Mouse (Mus musculus): ENCODE measurements around the gene Pkig. TPM values are rescaled to one million over a fixed set of nuclear protein-coding genes. Genes with fewer than 3 reads are reported as not detected.

The Pkig gene
- total RNA-seq, 2 experiments from 2014 or later = 86.6 to 93.5 TPM

DNA sequence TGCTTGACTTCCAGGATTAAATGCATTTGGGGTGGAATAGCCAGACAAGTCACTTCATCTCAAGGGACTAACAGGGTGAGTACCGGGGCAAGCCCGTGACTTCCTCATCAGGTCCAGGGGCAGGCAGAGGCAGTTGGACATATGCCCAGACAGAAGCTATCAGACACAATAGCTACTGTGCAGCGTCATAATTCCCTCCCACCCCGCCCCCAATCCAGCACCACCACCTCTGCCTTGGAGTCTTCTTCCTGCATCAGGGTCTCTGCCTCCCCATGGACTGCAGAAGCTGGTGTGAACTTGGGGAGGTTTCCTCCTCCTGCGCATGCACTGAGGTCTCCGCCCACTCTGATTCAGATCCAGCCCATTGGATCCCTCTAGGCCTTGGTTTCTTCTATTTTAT is 77.8 kb downstream of the Pkig start:
- ATAC-seq (replicated peaks; ENCODE audit: low FRiP score, poor library complexity, severe bottlenecking) = no peak

DNA sequence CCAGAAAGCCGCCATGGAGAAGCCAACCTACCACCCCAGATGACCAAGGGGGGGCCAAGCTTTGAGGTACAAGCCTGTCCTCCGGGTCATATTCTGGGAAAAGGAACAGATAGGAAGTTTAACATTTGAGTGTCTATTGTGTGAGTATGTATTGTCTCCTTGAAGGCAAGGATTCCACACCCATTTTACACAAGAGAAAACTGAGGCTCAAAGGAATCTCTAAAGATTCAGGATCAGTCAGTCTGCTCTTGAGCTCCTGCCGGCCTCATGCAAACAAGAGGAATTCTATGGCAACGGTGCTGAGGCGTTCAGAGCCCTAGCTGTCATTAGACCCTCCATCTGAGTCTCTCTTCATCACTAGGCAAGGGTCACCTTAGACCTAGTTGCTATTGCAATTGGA is 84.5 kb downstream of the Pkig start:
- no peak for ATAC-seq (replicated peaks; ENCODE audit: low FRiP score, poor library complexity, severe bottlenecking)

DNA sequence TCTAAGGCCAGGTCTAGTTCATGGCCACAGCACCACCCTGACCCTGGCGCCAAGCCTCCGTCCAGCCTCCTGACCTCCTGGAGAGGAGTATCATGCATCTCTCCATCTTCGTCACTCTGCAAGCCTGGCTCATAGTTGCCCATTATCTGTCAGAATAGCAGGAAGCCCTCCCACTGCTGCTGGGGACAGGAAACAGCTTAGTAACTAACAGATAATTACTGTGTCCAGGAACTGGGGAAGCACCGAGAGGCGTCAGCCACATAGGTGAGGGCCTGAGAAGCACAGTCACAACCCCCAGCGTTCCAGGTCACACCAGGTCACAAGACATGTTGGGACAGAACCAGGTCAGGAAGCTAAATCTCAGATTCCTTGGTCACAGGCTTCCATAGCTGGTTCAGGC is 85.2 kb downstream of the Pkig start:
- ATAC-seq (replicated peaks; ENCODE audit: low FRiP score, poor library complexity, severe bottlenecking) = no peak

DNA sequence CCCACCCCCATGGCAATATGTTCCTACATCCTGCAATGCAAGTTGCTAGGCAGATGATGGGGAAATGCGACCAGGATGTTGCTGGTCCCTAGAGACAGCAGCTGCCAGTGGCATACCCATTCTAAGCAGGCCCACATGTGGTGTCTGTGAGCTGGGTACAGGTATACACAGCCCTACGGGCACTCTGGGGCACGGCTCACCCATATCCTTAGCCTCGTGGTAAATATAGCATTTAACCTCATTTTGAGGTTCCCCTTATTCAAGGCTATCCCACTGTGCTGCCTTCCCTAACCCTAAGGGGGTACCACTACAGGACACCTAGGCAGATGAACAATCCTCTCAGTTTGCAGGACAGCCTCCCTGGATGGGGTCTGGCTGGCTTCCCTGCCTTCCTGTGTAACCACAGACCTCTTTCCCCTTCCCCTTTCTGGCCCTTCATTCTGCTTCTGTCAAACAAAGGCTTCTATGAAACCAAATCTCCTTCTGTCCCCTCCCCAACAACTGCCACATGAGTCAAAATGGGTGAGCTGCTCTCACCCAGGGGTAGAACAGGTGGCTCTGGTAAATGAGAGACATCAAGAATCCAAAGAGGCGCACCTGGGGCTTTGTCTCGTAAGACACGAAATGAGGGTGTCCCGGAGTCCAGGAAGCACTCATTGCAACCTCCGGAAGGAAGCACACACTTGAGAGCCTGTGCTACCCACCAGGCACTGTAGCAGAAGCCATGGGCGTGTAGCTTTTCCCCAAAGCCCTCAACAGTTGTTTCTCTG is 86.8 kb downstream of the Pkig start:
- no peak for ATAC-seq (replicated peaks; ENCODE audit: low FRiP score, poor library complexity, severe bottlenecking)

DNA sequence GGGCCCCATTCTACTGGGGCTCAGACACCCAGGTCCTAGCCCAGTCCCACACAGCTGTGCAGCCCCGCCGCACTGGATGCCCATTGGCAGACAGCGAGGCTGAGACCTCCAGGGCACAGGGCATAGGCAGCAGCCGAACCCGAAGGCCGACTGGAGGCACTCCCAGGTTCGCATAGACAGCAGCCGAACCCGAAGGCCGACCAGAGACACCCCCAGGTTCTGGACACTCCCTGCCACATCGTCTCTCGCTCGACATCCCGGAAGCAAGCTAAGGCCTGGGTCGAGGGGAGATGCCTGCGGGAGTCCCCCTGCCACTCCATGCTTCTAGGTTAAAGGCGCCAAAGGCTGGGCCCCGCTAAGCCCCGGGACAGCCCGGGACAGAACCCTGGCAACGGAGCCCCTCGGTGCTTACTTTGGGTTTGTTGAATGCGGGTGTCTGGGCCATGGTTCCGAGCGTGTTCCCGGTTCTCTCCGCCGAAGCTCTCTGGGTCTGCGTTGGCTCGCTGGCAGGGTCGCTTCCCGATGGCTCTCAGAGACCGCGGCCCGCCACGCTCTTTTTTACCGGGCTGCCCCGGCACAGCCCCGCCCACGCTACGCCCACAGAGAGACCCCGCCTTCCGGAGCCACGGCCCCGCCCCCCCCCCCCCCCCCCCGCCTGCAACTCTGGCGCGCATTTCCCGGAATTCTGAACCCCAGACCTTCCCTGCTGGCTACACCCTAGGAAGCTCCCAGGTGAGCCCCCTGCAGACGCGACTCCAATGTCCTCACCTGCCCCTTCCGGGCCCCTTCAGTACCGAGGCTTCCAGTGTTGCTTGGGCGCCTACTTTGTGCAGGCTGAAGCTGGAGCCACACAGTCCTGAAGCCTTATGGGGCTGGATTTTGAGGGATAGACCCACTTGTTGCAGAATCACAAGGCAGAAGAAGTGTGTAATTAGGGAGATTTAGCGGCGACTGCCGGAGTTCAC is 91.7 kb downstream of the Pkig start, which contains the start of gene Ada:
TSS of gene Ada (minus strand) at position 593 of the 965 bp plus-strand sequence.
- ATAC-seq (replicated peaks; ENCODE audit: low FRiP score, poor library complexity, severe bottlenecking) = 0 out of 2 replicates have a peak, but pooled peaks have one; percentile 52

DNA sequence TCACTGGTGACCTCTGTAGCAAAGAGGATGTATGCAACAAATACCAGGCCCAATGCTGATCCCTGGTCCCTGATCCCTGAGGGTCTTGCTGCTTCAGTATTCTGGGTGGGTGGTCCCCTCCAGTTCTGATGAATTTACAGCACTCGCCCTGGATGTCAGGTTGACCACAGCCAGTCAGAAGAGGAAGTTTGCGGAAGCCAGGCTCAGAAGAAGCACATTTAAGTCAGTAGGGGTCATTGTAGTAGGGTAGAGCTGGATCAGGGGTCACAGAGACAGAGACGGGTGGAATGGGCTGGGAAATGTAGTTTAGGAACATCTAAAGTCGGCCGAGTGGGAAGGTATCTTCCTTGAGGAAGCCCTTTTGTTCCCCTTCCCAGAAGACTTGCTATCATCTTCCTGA is 96.0 kb downstream of the Pkig start:
- no peak for ATAC-seq (replicated peaks; ENCODE audit: low FRiP score, poor library complexity, severe bottlenecking)

DNA sequence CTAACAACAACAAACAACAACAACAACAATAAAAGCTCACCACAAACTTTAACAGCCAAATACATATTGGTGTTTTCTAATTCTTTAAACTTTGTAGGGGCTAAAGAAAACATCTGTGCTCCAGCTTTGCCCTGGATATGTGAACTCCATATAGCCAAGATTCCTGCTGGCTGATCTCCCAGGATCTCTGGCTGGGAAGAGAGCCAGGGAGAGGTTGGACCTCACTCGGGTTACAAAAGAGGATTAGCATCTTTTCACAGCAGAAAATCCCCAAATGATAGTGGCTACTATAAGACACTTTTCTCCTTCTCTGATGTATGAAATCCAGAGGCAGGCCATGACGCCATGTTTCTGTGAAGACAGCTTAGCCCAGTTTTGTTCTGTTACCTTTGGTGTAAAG is 98.5 kb downstream of the Pkig start:
- no peak for ATAC-seq (replicated peaks; ENCODE audit: low FRiP score, poor library complexity, severe bottlenecking)

DNA sequence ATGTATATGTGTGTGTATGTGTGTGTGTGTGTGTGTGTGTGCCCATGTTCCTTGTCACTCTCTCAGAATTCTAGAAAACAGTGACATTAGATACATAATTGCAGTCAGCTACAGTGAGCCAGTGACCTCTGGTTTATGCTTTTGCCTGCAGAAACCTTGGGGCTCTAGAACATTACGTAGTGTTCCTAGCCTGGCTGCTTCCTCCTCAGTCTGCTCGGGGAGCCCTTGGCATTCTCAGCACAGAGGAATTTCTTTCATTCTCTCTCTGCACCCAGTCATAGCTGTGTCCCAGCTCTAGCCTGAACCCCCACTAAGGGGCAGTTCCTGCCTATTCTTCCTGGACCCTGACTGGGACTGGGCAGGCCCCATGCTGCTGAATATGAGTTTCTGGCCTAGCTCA is 100.0 kb downstream of the Pkig start:
- no peak for ATAC-seq (replicated peaks; ENCODE audit: low FRiP score, poor library complexity, severe bottlenecking)

DNA sequence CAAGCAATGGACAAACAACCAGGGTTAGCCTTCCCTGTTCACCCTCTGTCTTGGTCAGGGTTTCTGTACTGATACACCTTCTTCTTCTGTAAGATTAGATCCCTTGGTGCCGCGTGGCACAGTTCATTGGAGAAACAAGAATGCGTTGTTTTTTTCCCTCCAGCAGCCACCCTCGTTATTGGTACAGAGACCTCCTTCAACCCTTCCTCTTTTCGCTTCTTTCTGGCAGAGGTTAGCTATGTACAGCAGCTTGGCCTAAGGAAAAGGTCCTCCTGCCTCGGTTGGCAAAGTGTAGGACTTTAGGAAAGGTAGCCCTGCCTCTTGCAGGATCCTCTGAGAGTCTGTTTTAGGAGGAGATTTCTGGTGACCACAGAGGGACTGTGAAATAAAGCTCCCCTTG is 102.4 kb downstream of the Pkig start:
- no peak for ATAC-seq (replicated peaks; ENCODE audit: low FRiP score, poor library complexity, severe bottlenecking)

DNA sequence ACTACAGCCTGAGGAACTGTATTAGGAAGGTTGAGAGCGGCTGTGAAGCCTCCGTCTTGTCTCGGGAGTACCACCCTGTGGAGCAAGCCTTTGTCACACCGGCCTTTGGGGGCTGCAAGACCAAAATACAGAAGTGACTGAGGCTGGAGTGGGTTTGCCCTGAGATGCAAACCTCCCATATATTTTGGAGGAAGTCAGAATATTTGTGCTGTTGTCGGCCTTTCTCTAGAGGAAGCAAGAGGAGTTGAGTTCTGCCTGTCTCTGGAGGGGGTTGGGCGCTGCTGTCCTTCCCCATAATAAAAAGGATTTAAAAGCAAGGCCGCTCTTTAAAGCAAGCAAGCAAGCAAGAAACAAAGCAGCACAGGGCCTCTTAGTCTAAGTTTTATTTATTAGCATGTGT is 103.2 kb downstream of the Pkig start:
- no peak for ATAC-seq (replicated peaks; ENCODE audit: low FRiP score, poor library complexity, severe bottlenecking)

DNA sequence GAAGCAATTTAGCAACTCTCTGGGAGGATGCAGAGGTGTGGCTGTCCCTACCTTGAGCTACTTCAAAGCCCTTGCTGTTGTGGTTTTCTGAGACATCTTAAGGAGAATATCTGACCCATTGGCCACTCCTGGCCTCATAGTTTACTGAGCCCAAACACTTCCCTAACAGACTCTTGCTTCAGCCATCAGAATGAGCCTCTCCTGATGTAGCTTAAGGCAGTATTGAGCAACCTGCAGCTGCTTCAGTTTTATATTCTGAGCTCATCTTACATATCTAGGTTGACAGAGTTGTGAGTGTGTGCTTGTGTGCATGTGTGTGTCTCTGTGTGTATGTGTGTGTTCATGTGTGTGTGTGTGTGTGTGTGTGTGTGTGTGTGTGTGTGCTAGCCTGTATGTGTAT is 108.1 kb downstream of the Pkig start:
- ATAC-seq (replicated peaks; ENCODE audit: low FRiP score, poor library complexity, severe bottlenecking) = no peak

DNA sequence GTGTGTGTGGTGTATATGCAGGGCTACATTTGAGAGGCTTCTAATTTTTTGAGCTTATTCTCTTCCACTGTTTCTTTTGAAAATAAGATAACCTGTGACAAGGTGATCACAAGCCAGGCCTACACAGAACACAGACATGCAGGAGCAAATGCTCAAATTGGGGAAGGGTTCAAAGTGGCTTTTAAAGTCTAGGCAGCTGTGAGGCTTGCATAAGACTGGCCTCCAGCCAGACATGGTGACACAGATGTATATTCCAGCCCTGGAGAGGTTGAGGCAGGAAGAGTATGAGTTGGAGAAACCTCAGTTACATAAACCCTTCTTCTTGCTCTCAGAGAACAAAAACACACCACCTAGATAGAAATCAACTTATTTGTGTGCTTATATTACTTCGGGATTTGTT is 108.7 kb downstream of the Pkig start:
- ATAC-seq (replicated peaks; ENCODE audit: low FRiP score, poor library complexity, severe bottlenecking) = no peak

DNA sequence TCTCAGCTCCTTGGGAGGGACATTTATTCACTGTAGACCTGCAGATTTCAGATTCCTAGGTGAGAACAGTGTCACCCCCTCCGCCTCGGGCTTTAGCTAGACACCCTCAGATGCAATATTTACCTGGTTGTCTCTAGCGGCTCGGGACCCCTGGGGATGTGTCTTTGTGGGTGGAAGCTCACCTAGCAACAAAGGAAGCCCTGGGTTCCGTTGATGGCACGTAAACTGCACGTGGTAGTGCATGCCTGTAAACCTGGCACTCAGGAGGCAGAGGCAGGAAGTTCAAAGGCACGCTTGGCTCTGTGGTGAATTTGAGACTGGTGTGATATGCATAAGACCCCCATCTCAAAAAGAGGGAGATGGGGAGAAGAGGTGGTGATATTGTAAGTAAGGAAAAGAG is 112.5 kb downstream of the Pkig start:
- no peak for ATAC-seq (replicated peaks; ENCODE audit: low FRiP score, poor library complexity, severe bottlenecking)

Other genes starting within 250 kb of the Pkig start
- gene Oser1, start 233.7 kb upstream of the Pkig start, total RNA-seq (2015; ENCODE audit: low replicate concordance) = 46.1 and 53.7 TPM in 2 replicates
- gene Oser1, start 233.7 kb upstream of the Pkig start, total RNA-seq (2017; ENCODE audit: low replicate concordance) = 18.8 and 32.0 TPM in 2 replicates
- not detected in 2 replicates for gene Gdap1l1, start 219.9 kb upstream of the Pkig start, total RNA-seq (2015; ENCODE audit: low replicate concordance)
- not detected in 2 replicates for gene Gdap1l1, start 219.9 kb upstream of the Pkig start, total RNA-seq (2017; ENCODE audit: low replicate concordance)
- gene Fitm2, start 185.8 kb upstream of the Pkig start, total RNA-seq (2015; ENCODE audit: low replicate concordance) = 1.1 TPM in 1 of 2 replicates, not detected in the other
- gene Fitm2, start 185.8 kb upstream of the Pkig start, total RNA-seq (2017; ENCODE audit: low replicate concordance) = 0.26 and 1.7 TPM in 2 replicates
- gene R3hdml, start 166.1 kb upstream of the Pkig start, total RNA-seq (2015; ENCODE audit: low replicate concordance) = not detected in 2 replicates
- gene R3hdml, start 166.1 kb upstream of the Pkig start, total RNA-seq (2017; ENCODE audit: low replicate concordance) = not detected in 2 replicates
- gene Hnf4a, start 151.6 kb upstream of the Pkig start, total RNA-seq (2015; ENCODE audit: low replicate concordance) = not detected in 2 replicates
- gene Hnf4a, start 151.6 kb upstream of the Pkig start, total RNA-seq (2017; ENCODE audit: low replicate concordance) = not detected in 2 replicates
- gene Ttpal, start 56.1 kb upstream of the Pkig start, total RNA-seq (2015; ENCODE audit: low replicate concordance) = 10.8 and 10.9 TPM in 2 replicates
- gene Ttpal, start 56.1 kb upstream of the Pkig start, total RNA-seq (2017; ENCODE audit: low replicate concordance) = 6.4 and 6.8 TPM in 2 replicates
- gene Serinc3, start 13.3 kb upstream of the Pkig start, total RNA-seq (2015; ENCODE audit: low replicate concordance) = 1,699 and 1,907 TPM in 2 replicates
- 1,512 and 2,069 TPM in 2 replicates for gene Serinc3, start 13.3 kb upstream of the Pkig start, total RNA-seq (2017; ENCODE audit: low replicate concordance)
- gene Ada, start 91.9 kb downstream of the Pkig start, total RNA-seq (2015; ENCODE audit: low replicate concordance) = 6.3 and 9.4 TPM in 2 replicates
- 0.98 and 4.9 TPM in 2 replicates for gene Ada, start 91.9 kb downstream of the Pkig start, total RNA-seq (2017; ENCODE audit: low replicate concordance)
- gene Ccn5, start 162.5 kb downstream of the Pkig start, total RNA-seq (2015; ENCODE audit: low replicate concordance) = 1.4 TPM in 1 of 2 replicates, not detected in the other
- gene Ccn5, start 162.5 kb downstream of the Pkig start, total RNA-seq (2017; ENCODE audit: low replicate concordance) = not detected in 2 replicates
- gene Kcnk15, start 195.3 kb downstream of the Pkig start, total RNA-seq (2015; ENCODE audit: low replicate concordance) = not detected in 2 replicates
- gene Kcnk15, start 195.3 kb downstream of the Pkig start, total RNA-seq (2017; ENCODE audit: low replicate concordance) = not detected in 2 replicates

All from erythroid progenitor cell, adult 5-6 weeks (primary cell).